Mouse (Mus musculus): ENCODE measurements at regions not wholly inside any gene's neighbourhood (a gene's known extent, or its start where the extent isn't known, plus 50 kb on each side); places are given as distances from the start of the nearest gene placed in this dataset.

DNA sequence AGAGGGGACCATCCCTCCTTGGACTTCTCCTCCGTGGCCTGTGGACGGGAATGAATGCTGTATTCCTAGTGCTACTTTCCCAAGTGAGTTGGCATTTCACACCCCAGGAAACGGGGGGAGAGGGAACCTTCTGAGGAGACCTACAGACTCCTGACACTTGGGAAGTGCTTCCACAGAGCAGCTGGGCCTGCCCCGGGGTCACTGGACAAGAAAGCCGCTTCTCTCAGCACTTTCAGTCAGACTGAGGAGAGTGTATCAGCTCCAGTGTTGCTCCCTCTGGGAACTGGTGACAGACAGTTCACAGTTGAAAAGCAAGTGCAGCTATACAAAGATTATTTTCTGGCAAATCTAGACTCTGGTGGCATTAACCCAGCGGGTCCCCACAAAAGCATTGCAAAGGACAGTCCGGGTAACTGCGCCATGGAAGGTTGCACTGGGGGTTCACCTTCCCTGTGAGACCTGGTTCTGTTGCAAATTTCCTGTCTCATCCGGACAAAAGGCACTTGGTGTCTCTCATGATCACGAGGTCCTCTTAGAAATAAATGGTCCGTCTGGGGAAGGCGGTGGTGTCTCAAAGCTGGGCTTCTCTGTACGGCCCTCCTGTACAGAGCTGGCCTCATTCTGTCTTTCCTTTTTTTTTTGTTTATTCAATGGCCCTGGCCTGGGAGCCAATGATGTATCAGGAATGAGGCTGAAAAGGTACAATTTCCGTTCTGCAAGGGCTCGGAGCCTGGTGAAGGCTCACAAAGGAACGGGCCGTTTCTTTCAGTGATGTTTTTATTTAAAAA is 207.1 kb downstream of the Snx10 start:
- H3K4me3 ChIP-seq (replicated peaks in 1 of 3; ENCODE audit: low read depth in 2 of 3, low read length in 2 of 3, poor library complexity in 1 of 3): no peak overlapping the region
- in situ Hi-C loops (cut with MboI; ENCODE audit: low pct_ligation_motif_present, low pct_unique_long_range_greater_than_20kb, low sequenced_read_pairs): no loop called here
- H3K79me2 ChIP-seq (replicated peaks; ENCODE audit: control insufficient read depth, extremely low read depth, insufficient read depth, poor library complexity, severe bottlenecking): no peaks in the 10 kb centered on the region
- H3K4me1 ChIP-seq (ENCODE audit: control insufficient read depth in 1 of 2, insufficient read depth in 2 of 2): peaks cover 0 to 6% of the 10 kb centered on the region in 2 experiments; a peak in 1 of 4 replicates
- H3K9me3 ChIP-seq (replicated peaks; ENCODE audit: low read length): no peaks in the 10 kb centered on the region
- H3K27me3 ChIP-seq (replicated peaks): no peaks in the 10 kb centered on the region
- H3K4me2 ChIP-seq (ENCODE audit: insufficient read depth, low read depth, poor library complexity, severe bottlenecking): no peak overlapping the region
- no peak overlapping the region for H3K9ac ChIP-seq (ENCODE audit: insufficient read depth, low read depth)
- dilution Hi-C loops (cut with MboI; ENCODE audit: extremely low pct_ligation_motif_present, extremely low pct_unique_long_range_greater_than_20kb, low sequenced_read_pairs): no loop called here
- TF ChIP-seq MYC (IDR thresholded peaks at IDR 0.05; ENCODE audit: low read depth, low read length) (no peak), ZC3H11A (IDR thresholded peaks at IDR 0.05; ENCODE audit: low read depth, low read length) (no peak), TBP (conservative IDR thresholded peaks at IDR 0.05; ENCODE audit: low read depth, low read length) (no peak), UBTF (IDR thresholded peaks at IDR 0.05; ENCODE audit: low read depth, low read length) (no peak), ELF1 (IDR thresholded peaks at IDR 0.05; ENCODE audit: low read depth, low read length) (no peak), MAFK (IDR thresholded peaks at IDR 0.05; ENCODE audit: insufficient replicate concordance, low read length) (no peak), CHD2 (IDR thresholded peaks at IDR 0.05; ENCODE audit: low read length) (no peak), JUN (IDR thresholded peaks at IDR 0.05; ENCODE audit: insufficient read depth, low read depth, low read length) (no peak), RAD21 (IDR thresholded peaks at IDR 0.05; ENCODE audit: low read depth, low read length) (no peak), ZKSCAN1 (IDR thresholded peaks at IDR 0.05; ENCODE audit: borderline replicate concordance, low read depth, low read length) (no peak), MAX (IDR thresholded peaks at IDR 0.05; ENCODE audit: low read length) (no peak), JUND (conservative IDR thresholded peaks at IDR 0.05; ENCODE audit: low read depth, low read length) (no peak)
- no peaks in the 10 kb centered on the region for H3K36me3 ChIP-seq (replicated peaks in 1 of 2; ENCODE audit: control insufficient read depth in 1 of 2, insufficient read depth in 1 of 2, low read length in 1 of 2)
- H3K27ac ChIP-seq (ENCODE audit: insufficient read depth, low read depth): no peak overlapping the region
- no peak for DNase-seq (ENCODE audit: extremely low read depth)

DNA sequence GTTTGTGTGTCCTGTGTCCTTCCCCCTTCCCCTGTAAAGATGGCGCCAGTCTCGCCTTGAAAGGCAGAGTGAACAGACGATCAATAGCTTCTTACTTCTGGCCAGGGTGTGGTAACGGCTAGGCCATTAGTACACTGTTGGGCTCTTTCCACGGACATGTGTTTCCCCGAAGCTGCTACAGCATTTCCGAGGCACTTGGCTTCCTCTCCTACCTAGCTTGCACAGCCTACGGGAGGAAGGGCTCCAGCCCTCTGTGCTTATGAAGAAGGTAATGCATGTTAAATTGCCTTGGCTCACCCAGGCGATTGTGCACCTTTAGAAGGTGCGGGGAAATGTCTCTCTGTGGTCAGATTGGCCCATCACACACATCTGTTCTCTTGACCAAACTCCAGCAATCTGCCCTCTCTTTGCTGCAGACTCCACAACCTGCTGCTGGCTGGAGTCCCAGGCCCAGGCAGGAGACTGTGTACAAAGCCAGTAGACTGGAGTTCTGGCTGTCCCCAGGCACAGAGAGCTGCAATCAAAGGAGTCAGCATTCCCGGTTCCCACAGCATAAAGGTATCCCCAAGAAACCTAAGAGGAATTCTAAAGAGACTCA is 208.7 kb downstream of the Snx10 start:
- dilution Hi-C loops (cut with MboI; ENCODE audit: extremely low pct_ligation_motif_present, extremely low pct_unique_long_range_greater_than_20kb, low sequenced_read_pairs): no loop called here
- H3K27me3 ChIP-seq (replicated peaks): no peaks in the 10 kb centered on the region
- no peaks in the 10 kb centered on the region for H3K36me3 ChIP-seq (replicated peaks in 1 of 2; ENCODE audit: control insufficient read depth in 1 of 2, insufficient read depth in 1 of 2, low read length in 1 of 2)
- H3K9ac ChIP-seq (ENCODE audit: insufficient read depth, low read depth): no peak overlapping the region
- no peak for DNase-seq (ENCODE audit: extremely low read depth)
- H3K4me2 ChIP-seq (ENCODE audit: insufficient read depth, low read depth, poor library complexity, severe bottlenecking): no peak overlapping the region
- H3K27ac ChIP-seq (ENCODE audit: insufficient read depth, low read depth): no peak overlapping the region
- in situ Hi-C loops (cut with MboI; ENCODE audit: low pct_ligation_motif_present, low pct_unique_long_range_greater_than_20kb, low sequenced_read_pairs): no loop called here
- no peak for TF ChIP-seq E2F4 (IDR thresholded peaks at IDR 0.05; ENCODE audit: insufficient replicate concordance, low read depth, low read length)
- TF ChIP-seq ELF1 (IDR thresholded peaks at IDR 0.05; ENCODE audit: low read depth, low read length): no peak
- TF ChIP-seq USF2 (conservative IDR thresholded peaks at IDR 0.05; ENCODE audit: low read depth, low read length): no peak
- TF ChIP-seq CHD1 (IDR thresholded peaks at IDR 0.05; ENCODE audit: low read depth, low read length): no peak
- H3K4me3 ChIP-seq (replicated peaks in 1 of 3; ENCODE audit: low read depth in 2 of 3, low read length in 2 of 3, poor library complexity in 1 of 3): no peak overlapping the region
- no peaks in the 10 kb centered on the region for H3K9me3 ChIP-seq (replicated peaks; ENCODE audit: low read length)
- peaks cover 0 to 6% of the 10 kb centered on the region in 2 experiments; a peak in 1 of 4 replicates for H3K4me1 ChIP-seq (ENCODE audit: control insufficient read depth in 1 of 2, insufficient read depth in 2 of 2)
- no peaks in the 10 kb centered on the region for H3K79me2 ChIP-seq (replicated peaks; ENCODE audit: control insufficient read depth, extremely low read depth, insufficient read depth, poor library complexity, severe bottlenecking)
